In genomic region chr9:21553607-21554273, GRCm38 (mm10) we compare ENCODE assay signal across 18 mouse cellular contexts.
"Had no signal": no experiment of that assay in that cellular context is flagged by ENCODE, and none has a peak within 500 bp of the region (broad histone marks: within the 10 kb centered on the region; RNA-seq: fewer than 3 reads in every experiment).

No protein-coding gene starts in this region.

- DNase-seq: lung, embryonic 14.5 days; lung, postnatal 10 days; lung, postnatal 4 days; midbrain, embryonic 14.5 days; retina, postnatal 1 day; right cerebral cortex, adult 18-20 months; right cerebral cortex, postnatal 25 days; right cerebral cortex, postnatal 4 days; spleen, adult 18-20 months; thymus, adult 18-20 months; thymus, postnatal 14 days; thymus, postnatal 36 days had no signal

- H3K4me2 ChIP-seq: lung, embryonic 14.5 days; midbrain, embryonic 12.5 days; neural tube, embryonic 13.5 days; neural tube, embryonic 15.5 days had no signal

- ATAC-seq: midbrain, embryonic 16.5 days had no signal

- H3K9ac ChIP-seq: lung, embryonic 14.5 days; midbrain, embryonic 12.5 days; neural tube, embryonic 13.5 days; neural tube, embryonic 15.5 days had no signal

- H3K9me3 ChIP-seq: midbrain, embryonic 10.5 days; midbrain, embryonic 12.5 days; neural tube, embryonic 13.5 days; neural tube, embryonic 15.5 days had no signal

- H3K27ac ChIP-seq: midbrain, embryonic 10.5 days; midbrain, embryonic 12.5 days; neural tube, embryonic 13.5 days; neural tube, embryonic 15.5 days had no signal

- H3K4me3 ChIP-seq: midbrain, embryonic 10.5 days; midbrain, embryonic 12.5 days; myocyte; neural tube, embryonic 13.5 days; neural tube, embryonic 15.5 days had no signal

- H3K27me3 ChIP-seq: midbrain, embryonic 12.5 days; neural tube, embryonic 13.5 days; neural tube, embryonic 15.5 days had no signal
